Mouse (Mus musculus) forebrain, embryonic 14.5 days (tissue): ENCODE results near the gene Gtf2h1. TPM values are rescaled to one million over a fixed set of nuclear protein-coding genes. Genes with fewer than 3 reads are reported as not detected.

ENCODE experiments used
- ATAC-seq: fragments of 200-750 bp; cut with Nextera tagmentation; 2 replicates; pipeline ENCODE4 v1.8.0; 2017; ENCODE audit warnings: mild to moderate bottlenecking, moderate library complexity
- DNase-seq: peaks from one replicate; pipeline ENCODE4 v3.0.0-alpha.2; 2015; ENCODE audit warnings: low spot score
- H3K27ac ChIP-seq: fragments of 300-500 bp; sonication (generic); 2 replicates; pipeline ENCODE4 v1.5.1; 2014; ENCODE audit warnings: low read depth, mild to moderate bottlenecking, control low read depth, low read length, moderate library complexity
- H3K27me3 ChIP-seq: fragments of 300-500 bp; sonication (generic); replicated peaks from 2 replicates; pipeline ENCODE4 v1.6.1; 2014; ENCODE audit warnings: low read length, control low read depth, mixed read lengths; ENCODE audit not compliant: control insufficient read depth, insufficient read depth
- H3K36me3 ChIP-seq: fragments of 300-500 bp; sonication (generic); 2 replicates; pipeline ENCODE4 v1.6.1; 2014; ENCODE audit warnings: low read length, control low read depth; ENCODE audit not compliant: control insufficient read depth, insufficient read depth
- H3K4me1 ChIP-seq: fragments of 300-500 bp; sonication (generic); 2 replicates; pipeline ENCODE4 v1.6.1; 2014; ENCODE audit warnings: antibody characterized with exemption, low read length, control low read depth; ENCODE audit not compliant: control insufficient read depth, insufficient read depth
- H3K4me2 ChIP-seq: fragments of 300-500 bp; sonication (generic); 2 replicates; pipeline ENCODE4 v1.6.1; 2014; ENCODE audit warnings: mild to moderate bottlenecking, control low read depth, low read length
- H3K4me3 ChIP-seq: fragments of 300-500 bp; sonication (generic); 2 replicates; pipeline ENCODE4 v1.5.1; 2014; ENCODE audit warnings: low read depth, low read length, control low read depth
- H3K9ac ChIP-seq: fragments of 300-500 bp; sonication (generic); 2 replicates; pipeline ENCODE4 v1.6.1; 2014; ENCODE audit warnings: mild to moderate bottlenecking, low read length, control low read depth, moderate library complexity
- H3K9me3 ChIP-seq: fragments of 300-500 bp; sonication (generic); replicated peaks from 2 replicates; pipeline ENCODE4 v1.6.1; 2016; ENCODE audit warnings: low read length, control low read depth, mixed read lengths; ENCODE audit not compliant: control insufficient read depth
- WGBS: fragments of 180-500 bp; shearing (Covaris S2); extraction: QIAGEN DNeasy Blood & Tissue Kit; methylation state at CpG from one replicate; pipeline ENCODE4 v1.1.7; 2014; 5-methylcytosine and 5-hydroxymethylcytosine counted together
- polyA plus RNA-seq: library from polyadenylated mRNA; unstranded; fragments of >200 nt; fragmentation: Nextera tagmentation; extraction: Ambion mirVana; gene quantifications from 2 replicates; pipeline ENCODE4 v1.2.1, GENCODE M21; 2014

Gtf2h1 gene
- polyA plus RNA-seq, 1 experiment from 2014 or later, result 53.1 TPM

DNA sequence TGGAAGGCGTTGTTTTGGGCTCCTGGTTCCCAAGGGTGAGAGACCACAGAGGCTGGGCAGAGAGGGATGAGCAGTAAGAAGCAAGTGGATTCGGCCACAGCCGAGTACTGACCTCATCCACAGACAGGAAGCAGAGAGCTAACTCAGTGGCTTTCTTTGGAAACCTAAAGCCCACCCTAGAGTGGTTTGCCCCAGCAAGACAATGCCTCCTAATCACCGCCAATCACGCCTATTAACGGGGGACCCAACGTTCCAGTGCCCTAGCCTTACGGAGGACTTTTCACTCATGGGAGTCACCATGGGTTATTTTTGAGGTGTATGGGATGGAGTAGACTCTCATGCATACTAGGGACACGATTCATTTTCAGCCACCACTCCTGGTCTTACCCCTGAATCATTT, 57.5 kb downstream of the Gtf2h1 start:
- Histone ChIP-seq H3K4me2 (no peak overlapping the region), H3K36me3 (peaks cover 74% of the 10 kb centered on the region), H3K4me3 (no peak overlapping the region), H3K9me3 (no peaks in the 10 kb centered on the region), H3K27me3 (no peaks in the 10 kb centered on the region), H3K9ac (no peak overlapping the region), H3K27ac (no peak overlapping the region), H3K4me1 (no peaks in the 10 kb centered on the region)
- WGBS, result 82% methylated on average over 9 of the region's 9 CpGs
- no peak for DNase-seq
- no peak for ATAC-seq

DNA sequence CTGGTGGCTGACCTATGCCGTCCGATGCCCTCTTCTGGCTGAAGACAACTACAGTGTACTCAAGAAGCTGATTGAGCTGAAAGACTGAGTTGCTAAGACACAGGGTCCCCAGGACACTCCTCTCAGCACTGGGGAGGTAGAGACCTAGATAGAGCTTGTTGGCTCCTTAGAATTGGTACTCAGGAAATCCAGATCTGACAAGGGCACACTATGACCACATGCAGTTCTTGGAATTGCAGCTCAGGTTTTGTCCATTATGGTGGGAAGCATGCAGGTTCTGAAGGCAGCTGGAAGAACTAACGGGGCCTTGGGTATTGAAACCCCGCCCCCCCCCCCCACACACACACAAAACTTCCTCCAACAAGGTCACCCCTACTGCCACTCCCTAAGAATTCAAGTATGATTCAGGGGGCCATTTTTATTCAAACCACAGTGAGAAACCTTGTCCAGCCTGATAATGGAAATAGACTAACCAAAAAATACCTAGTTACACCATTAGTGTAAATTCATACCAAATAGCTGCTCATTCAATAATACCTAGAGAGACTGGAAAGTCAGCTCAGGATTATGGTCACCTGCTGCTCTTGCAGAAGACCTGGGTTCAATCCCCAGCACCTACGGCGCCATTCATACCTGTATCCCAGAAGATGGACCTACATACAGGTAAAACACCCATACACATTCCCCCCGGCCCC, 60.1 kb downstream of the Gtf2h1 start:
- Histone ChIP-seq H3K4me3 (no peak overlapping the region), H3K9ac (no peak overlapping the region), H3K27me3 (no peaks in the 10 kb centered on the region), H3K4me2 (no peak overlapping the region), H3K9me3 (no peaks in the 10 kb centered on the region), H3K36me3 (peaks cover 48% of the 10 kb centered on the region), H3K27ac (no peak overlapping the region), H3K4me1 (no peaks in the 10 kb centered on the region)
- WGBS, result 68% methylated on average over 7 of the region's 7 CpGs
- ATAC-seq (no peak), DNase-seq (no peak)

DNA sequence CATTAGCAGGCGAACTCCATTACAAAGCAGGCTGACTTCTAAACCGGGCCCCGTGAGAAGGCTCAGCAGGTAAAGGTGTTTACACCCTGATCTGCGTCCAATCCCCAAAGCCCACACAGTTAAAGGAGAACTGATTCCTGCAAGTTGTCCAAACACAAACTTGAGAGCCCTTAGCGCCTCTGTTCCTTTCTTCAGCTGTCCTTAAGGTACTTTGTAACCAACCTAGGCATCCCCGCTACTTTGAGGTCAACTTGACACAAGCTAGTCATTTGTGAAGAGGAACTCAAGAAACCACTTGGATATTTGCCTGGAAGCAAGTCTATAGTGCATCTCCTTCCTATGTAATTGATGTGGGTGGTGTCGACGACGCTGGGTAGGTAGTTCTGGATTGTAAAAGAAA, 61.5 kb downstream of the Gtf2h1 start:
- Histone ChIP-seq H3K4me1 (no peaks in the 10 kb centered on the region), H3K9ac (no peak overlapping the region), H3K4me2 (no peak overlapping the region), H3K36me3 (peaks cover 34% of the 10 kb centered on the region), H3K27me3 (no peaks in the 10 kb centered on the region), H3K27ac (no peak overlapping the region), H3K4me3 (no peak overlapping the region), H3K9me3 (no peaks in the 10 kb centered on the region)
- ATAC-seq (no peak), DNase-seq (no peak)
- WGBS, result 82% methylated on average over 9 of the region's 9 CpGs

DNA sequence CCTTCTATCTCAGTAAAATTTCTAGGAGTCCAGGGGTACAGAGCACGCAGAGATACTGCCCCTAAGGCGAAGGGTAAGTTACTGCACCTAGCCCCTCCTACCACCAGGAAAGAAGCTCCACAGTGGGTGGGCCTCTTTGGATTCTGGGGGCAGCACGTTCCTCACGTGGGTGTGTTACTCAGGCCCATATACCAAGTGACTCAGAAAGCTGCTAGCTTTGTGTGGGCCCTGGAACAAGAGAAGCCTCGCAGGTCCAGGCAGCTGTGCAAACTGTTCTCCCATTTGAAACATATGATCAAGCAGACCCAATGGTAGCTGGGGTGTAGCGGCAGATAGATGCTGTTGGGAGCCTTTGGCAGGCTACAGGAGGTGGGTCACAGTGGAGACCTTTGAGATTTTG, 63.1 kb downstream of the Gtf2h1 start:
- DNase-seq, result no peak
- H3K4me3 ChIP-seq, result no peak overlapping the region
- WGBS, result 68% methylated on average over 6 of the region's 6 CpGs
- H3K36me3 ChIP-seq, result peaks cover 18% of the 10 kb centered on the region
- no peak overlapping the region for H3K9ac ChIP-seq
- no peaks in the 10 kb centered on the region for H3K27me3 ChIP-seq
- ATAC-seq, result no peak
- no peak overlapping the region for H3K4me2 ChIP-seq
- H3K4me1 ChIP-seq, result no peaks in the 10 kb centered on the region
- no peaks in the 10 kb centered on the region for H3K9me3 ChIP-seq
- no peak overlapping the region for H3K27ac ChIP-seq

DNA sequence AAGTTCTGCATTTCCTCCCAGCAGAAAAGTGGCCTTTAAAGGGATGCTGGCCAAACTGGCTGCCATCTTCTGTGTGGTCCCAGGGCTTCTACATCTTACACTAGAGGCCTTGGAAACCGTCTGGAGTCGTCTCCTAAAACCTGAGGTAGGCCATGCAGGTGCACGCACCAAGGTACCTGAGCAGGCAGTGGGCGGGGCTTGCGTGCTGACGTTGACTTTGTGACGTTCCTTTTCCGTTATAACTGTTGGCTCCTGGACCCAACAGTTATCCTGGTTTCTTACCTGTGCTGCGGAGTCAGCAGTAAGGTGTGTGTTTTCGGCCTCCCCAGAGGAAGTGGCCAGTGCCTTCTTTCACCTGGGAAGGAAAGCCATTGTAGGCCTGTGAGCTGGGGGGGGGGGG, 65.1 kb downstream of the Gtf2h1 start, which contains the start of gene Ldhc:
Ldhc (plus strand) TSS at position 208 of the 400 bp plus-strand sequence.
- 46% methylated on average over 10 of the region's 10 CpGs for WGBS
- Histone ChIP-seq H3K27me3 (no peaks in the 10 kb centered on the region), H3K4me2 (no peak within 1 kb of the TSS), H3K27ac (no peak within 1 kb of the TSS), H3K9me3 (no peaks in the 10 kb centered on the region), H3K4me1 (no peaks in the 10 kb centered on the region), H3K36me3 (peaks cover 4% of the 10 kb centered on the region; the same call in 1 of the 2 replicates), H3K4me3 (no peak within 1 kb of the TSS), H3K9ac (no peak within 1 kb of the TSS)
- DNase-seq (no peak), ATAC-seq (no peak)

DNA sequence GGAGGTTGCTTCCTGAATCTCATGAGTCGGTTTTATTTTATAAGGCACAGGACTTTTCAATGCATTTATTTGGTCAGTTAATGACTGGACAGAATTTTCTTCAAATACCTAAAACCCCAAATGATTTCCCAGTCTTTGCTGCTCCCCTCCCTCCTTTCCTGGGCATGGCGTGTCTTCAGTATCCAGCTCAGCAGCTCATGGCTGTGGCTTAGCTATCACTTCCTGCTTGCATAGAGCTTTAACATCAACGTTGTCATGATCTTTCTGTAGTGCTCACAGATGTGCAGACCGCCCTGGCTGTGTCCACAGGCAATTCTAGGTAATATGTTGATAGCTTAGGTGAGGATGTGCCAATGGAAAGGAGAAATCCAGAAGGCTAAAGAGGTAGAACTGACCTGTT, 76.1 kb downstream of the Gtf2h1 start:
- Histone ChIP-seq H3K27ac (no peak overlapping the region), H3K27me3 (no peaks in the 10 kb centered on the region), H3K4me1 (no peaks in the 10 kb centered on the region), H3K9me3 (no peaks in the 10 kb centered on the region), H3K36me3 (no peaks in the 10 kb centered on the region), H3K4me3 (no peak overlapping the region), H3K9ac (no peak overlapping the region), H3K4me2 (no peak overlapping the region)
- no peak for ATAC-seq
- 83% methylated on average over 4 of the region's 4 CpGs for WGBS
- no peak for DNase-seq

Other genes with a start within 250 kb of the Gtf2h1 start
- 23.4 and 26.1 TPM in 2 replicates for gene Sergef, start 156.3 kb upstream of the Gtf2h1 start, polyA plus RNA-seq
- gene Tph1, start 123.6 kb upstream of the Gtf2h1 start, polyA plus RNA-seq, result 0.41 and 0.46 TPM in 2 replicates
- 24.4 and 25.2 TPM in 2 replicates for gene Saal1, start 85.4 kb upstream of the Gtf2h1 start, polyA plus RNA-seq
- 0.34 TPM in 1 of 2 replicates, not detected in the other for gene Saa3, start 80.4 kb upstream of the Gtf2h1 start, polyA plus RNA-seq
- gene Saa4, start 63.5 kb upstream of the Gtf2h1 start, polyA plus RNA-seq, result not detected in 2 replicates
- gene Saa1, start 53.1 kb upstream of the Gtf2h1 start, polyA plus RNA-seq, result not detected in 2 replicates
- gene Saa2, start 44.3 kb upstream of the Gtf2h1 start, polyA plus RNA-seq, result not detected in 2 replicates
- gene Hps5, start within 50 bp of the Gtf2h1 start, polyA plus RNA-seq, result 10.1 and 11.3 TPM in 2 replicates
- 724 and 871 TPM in 2 replicates for gene Ldha, start 45.4 kb downstream of the Gtf2h1 start, polyA plus RNA-seq
- gene Ldhc, start 65.1 kb downstream of the Gtf2h1 start, polyA plus RNA-seq, result not detected in 2 replicates
- gene Tsg101, start 123.9 kb downstream of the Gtf2h1 start, polyA plus RNA-seq, result 519 and 545 TPM in 2 replicates
- 7.4 and 8.2 TPM in 2 replicates for gene Uevld, start 162.4 kb downstream of the Gtf2h1 start, polyA plus RNA-seq
- gene Gm9999, start 187.5 kb downstream of the Gtf2h1 start, polyA plus RNA-seq, result not detected in 2 replicates
- gene Spty2d1, start 212.3 kb downstream of the Gtf2h1 start, polyA plus RNA-seq, result 7.8 and 9.3 TPM in 2 replicates